Mouse (Mus musculus): Measurements from ENCODE around the gene Rpl22. TPM values are rescaled to one million over a fixed set of nuclear protein-coding genes. Genes with fewer than 3 reads are reported as not detected.

The Rpl22 gene
- total and polyA plus RNA-seq, 3 experiments = 1,590 to 1,966 (median 1,935) TPM

GRCm38 (mm10) chr4:152338419-152339292 is 13.1 kb downstream of the Rpl22 start, which contains the start of gene Chd5:
Gene Chd5, plus strand, starts transcription at chr4:152338651.
- Histone ChIP-seq H3K9me3 (replicated peaks; ENCODE audit: low read length) (peaks cover 2% of the 10 kb centered on the region), H3K27ac (ENCODE audit: insufficient read depth, low read depth) (no peak within 1 kb of the TSS), H3K79me2 (replicated peaks; ENCODE audit: control insufficient read depth, extremely low read depth, insufficient read depth, poor library complexity, severe bottlenecking) (no peaks in the 10 kb centered on the region), H3K27me3 (replicated peaks) (no peaks in the 10 kb centered on the region), H3K36me3 (replicated peaks in 1 of 2; ENCODE audit: control insufficient read depth in 1 of 2, insufficient read depth in 1 of 2, low read length in 1 of 2) (peaks cover 25 to 37% of the 10 kb centered on the region in 2 experiments), H3K4me3 (replicated peaks in 1 of 3; ENCODE audit: low read depth in 2 of 3, low read length in 2 of 3, poor library complexity in 1 of 3) (no peak within 1 kb of the TSS), H3K4me1 (ENCODE audit: control insufficient read depth in 1 of 2, insufficient read depth in 2 of 2) (peaks cover 5 to 30% of the 10 kb centered on the region in 2 experiments; a peak in 3 of 4 replicates), H3K4me2 (ENCODE audit: insufficient read depth, low read depth, poor library complexity, severe bottlenecking) (no peak within 1 kb of the TSS), H3K9ac (ENCODE audit: insufficient read depth, low read depth) (no peak within 1 kb of the TSS)
- dilution Hi-C loops (cut with MboI; ENCODE audit: extremely low pct_ligation_motif_present, extremely low pct_unique_long_range_greater_than_20kb, low sequenced_read_pairs) (no loop called here), in situ Hi-C loops (cut with MboI; ENCODE audit: low pct_ligation_motif_present, low pct_unique_long_range_greater_than_20kb, low sequenced_read_pairs) (no loop called here)
- DNase-seq (ENCODE audit: extremely low read depth) = no peak
- TF ChIP-seq BHLHE40 (IDR thresholded peaks at IDR 0.05; ENCODE audit: low read depth, low read length) = no peak
- no peak for TF ChIP-seq CHD2 (IDR thresholded peaks at IDR 0.05; ENCODE audit: low read length)
- TF ChIP-seq MYC (IDR thresholded peaks at IDR 0.05; ENCODE audit: low read depth, low read length) = no peak
- TF ChIP-seq ZNF384 (IDR thresholded peaks at IDR 0.05; ENCODE audit: low read depth, low read length) = no peak
- no peak for TF ChIP-seq SIN3A (IDR thresholded peaks at IDR 0.05; ENCODE audit: low read length)
- TF ChIP-seq EP300 (IDR thresholded peaks at IDR 0.05; ENCODE audit: low read length) = no peak
- no peak for TF ChIP-seq RCOR1 (conservative IDR thresholded peaks at IDR 0.05; ENCODE audit: low read depth, low read length)
- no peak for TF ChIP-seq UBTF (IDR thresholded peaks at IDR 0.05; ENCODE audit: low read depth, low read length)
- no peak for TF ChIP-seq NRF1 (IDR thresholded peaks at IDR 0.05; ENCODE audit: low read depth, low read length)
- TF ChIP-seq ZKSCAN1 (IDR thresholded peaks at IDR 0.05; ENCODE audit: borderline replicate concordance, low read depth, low read length) = no peak
- TF ChIP-seq MAZ (IDR thresholded peaks at IDR 0.05; ENCODE audit: low read depth, low read length) = no peak

- no peak for DNase-seq (ENCODE audit: extremely low read depth)
- Histone ChIP-seq H3K27ac (ENCODE audit: insufficient read depth, low read depth) (no peak overlapping the region), H3K4me1 (ENCODE audit: control insufficient read depth in 1 of 2, insufficient read depth in 2 of 2) (peaks cover 9 to 29% of the 10 kb centered on the region in 2 experiments), H3K79me2 (replicated peaks; ENCODE audit: control insufficient read depth, extremely low read depth, insufficient read depth, poor library complexity, severe bottlenecking) (no peaks in the 10 kb centered on the region), H3K36me3 (replicated peaks in 1 of 2; ENCODE audit: control insufficient read depth in 1 of 2, insufficient read depth in 1 of 2, low read length in 1 of 2) (peaks cover 19 to 31% of the 10 kb centered on the region in 2 experiments), H3K9ac (ENCODE audit: insufficient read depth, low read depth) (no peak overlapping the region), H3K9me3 (replicated peaks; ENCODE audit: low read length) (peaks cover 2% of the 10 kb centered on the region), H3K27me3 (replicated peaks) (no peaks in the 10 kb centered on the region), H3K4me2 (ENCODE audit: insufficient read depth, low read depth, poor library complexity, severe bottlenecking) (no peak overlapping the region), H3K4me3 (replicated peaks in 1 of 3; ENCODE audit: low read depth in 2 of 3, low read length in 2 of 3, poor library complexity in 1 of 3) (no peak overlapping the region)
- in situ Hi-C loops (cut with MboI; ENCODE audit: low pct_ligation_motif_present, low pct_unique_long_range_greater_than_20kb, low sequenced_read_pairs) = no loop called here
- TF ChIP-seq RCOR1 (conservative IDR thresholded peaks at IDR 0.05; ENCODE audit: low read depth, low read length) (no peak), MXI1 (IDR thresholded peaks at IDR 0.05; ENCODE audit: low read depth, low read length) (no peak), ZMIZ1 (IDR thresholded peaks at IDR 0.05; ENCODE audit: low read depth, low read length) (no peak), UBTF (IDR thresholded peaks at IDR 0.05; ENCODE audit: low read depth, low read length) (no peak), NELFE (IDR thresholded peaks at IDR 0.05; ENCODE audit: low read depth, low read length) (no peak), GABPA (IDR thresholded peaks at IDR 0.05; ENCODE audit: insufficient replicate concordance, low read depth, low read length) (no peak), BHLHE40 (IDR thresholded peaks at IDR 0.05; ENCODE audit: low read depth, low read length) (no peak), TCF12 (IDR thresholded peaks at IDR 0.05; ENCODE audit: low read depth, low read length) (no peak), ELF1 (IDR thresholded peaks at IDR 0.05; ENCODE audit: low read depth, low read length) (no peak), CTCF (conservative IDR thresholded peaks at IDR 0.05 in 1 of 2, IDR thresholded peaks at IDR 0.05 in 1 of 2; ENCODE audit: low read depth in 2 of 2, low read length in 2 of 2) (no peak)
- dilution Hi-C loops (cut with MboI; ENCODE audit: extremely low pct_ligation_motif_present, extremely low pct_unique_long_range_greater_than_20kb, low sequenced_read_pairs) = no loop called here
These were observed 13.8 kb downstream of the Rpl22 start for GRCm38 (mm10) chr4:152339293-152339790.
